Mouse (Mus musculus) mature B cell (primary cell): Measurements from ENCODE around the gene Olfr298.

ENCODE experiments used
- in situ Hi-C: fragments of 300-500 bp; cut with MboI; formaldehyde crosslinking; loops from 2 replicates; pipeline ENCODE4 v1.14.3; 2019

Olfr298 gene

DNA sequence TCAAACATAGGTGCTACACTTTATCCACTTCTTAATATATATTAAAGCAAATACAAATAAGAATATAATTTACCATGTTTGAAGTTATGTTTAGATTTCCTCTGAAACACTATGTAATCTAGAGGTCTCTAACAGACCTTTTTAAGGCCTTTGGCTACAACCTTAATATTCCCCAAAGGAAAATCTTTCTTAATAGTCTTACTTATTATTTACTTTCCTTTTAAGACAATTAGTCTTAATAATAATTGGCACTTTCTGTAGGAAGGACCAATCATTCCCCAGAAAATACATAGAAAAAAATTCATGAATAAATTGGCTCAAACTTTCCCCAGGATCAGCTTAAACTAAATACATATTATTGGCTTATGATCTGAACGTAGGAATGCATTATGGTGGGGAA, at the start of gene Olfr298:
Olfr298 (minus strand) TSS at position 101 of the 400 bp plus-strand sequence.
- in situ Hi-C loops = no loop called here

- in situ Hi-C loops = no loop called here
These were observed 27.4 kb upstream of the Olfr298 start, which contains the start of gene Olfr297 for GRCm38 (mm10) chr7:86519668-86520067. Gene Olfr297 (plus strand): TSS chr7:86519968.

DNA sequence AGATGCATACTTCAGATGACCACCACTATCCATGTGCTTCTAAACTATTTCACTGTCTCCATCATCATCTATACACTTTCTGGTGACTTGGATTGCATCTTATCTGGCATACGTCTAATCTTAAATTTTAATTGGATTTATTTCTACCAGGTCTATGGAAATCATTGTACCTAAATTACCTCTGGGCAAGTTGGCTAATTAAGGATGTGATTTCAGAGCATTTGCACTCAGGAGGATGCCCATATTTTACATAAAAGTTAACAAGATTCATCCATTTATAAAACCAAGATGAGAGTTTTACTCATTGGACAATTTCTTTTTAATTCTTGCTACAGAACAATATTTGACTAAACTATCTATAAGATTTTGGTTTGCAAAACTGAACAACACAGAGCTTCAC, 32.7 kb downstream of the Olfr298 start, which contains the start of gene Olfr299:
Olfr299 (plus strand) TSS at position 301 of the 400 bp plus-strand sequence.
- in situ Hi-C loops = no loop called here
